Mouse (Mus musculus): ENCODE measurements around the gene Mustn1. TPM values are rescaled to one million over a fixed set of nuclear protein-coding genes. Genes with fewer than 3 reads are reported as not detected.

Gene Mustn1
- polyA plus RNA-seq, 1 experiment from 2014 or later = 2.0 TPM

GRCm38 (mm10) chr14:30861421-30862125, 17.4 kb upstream of the Mustn1 start:
- H3K27ac ChIP-seq (ENCODE audit: low read depth, low read length) = no peak overlapping the region
- H3K9me3 ChIP-seq (replicated peaks; ENCODE audit: control insufficient read depth, low read length) = no peaks in the 10 kb centered on the region
- no peak overlapping the region for H3K9ac ChIP-seq (ENCODE audit: low read depth, low read length)
- H3K4me1 ChIP-seq (ENCODE audit: control insufficient read depth, insufficient read depth, low read length) = peaks cover 5% of the 10 kb centered on the region; the same call in 1 of the 2 replicates
- WGBS (ENCODE audit: insufficient replicate concordance) = 55% methylated on average over 16 of the region's 16 CpGs
- no peaks in the 10 kb centered on the region; the same call in 1 of the 2 replicates for H3K36me3 ChIP-seq (ENCODE audit: control insufficient read depth, insufficient read depth, low read length)
- H3K4me2 ChIP-seq = no peak overlapping the region
- no peak for ATAC-seq (replicated peaks; ENCODE audit: insufficient number of reproducible peaks, low FRiP score, low TSS enrichment)
- no peaks in the 10 kb centered on the region for H3K27me3 ChIP-seq (ENCODE audit: control insufficient read depth, insufficient read depth, low read length)
- H3K4me3 ChIP-seq (ENCODE audit: low read depth, low read length) = no peak overlapping the region

- no peaks in the 10 kb centered on the region; the same call in 1 of the 2 replicates for H3K36me3 ChIP-seq (ENCODE audit: control insufficient read depth, insufficient read depth, low read length)
- H3K9ac ChIP-seq (ENCODE audit: low read depth, low read length) = no peak overlapping the region
- H3K4me1 ChIP-seq (ENCODE audit: control insufficient read depth, insufficient read depth, low read length) = no peaks in the 10 kb centered on the region
- 84% methylated on average over 9 of the region's 9 CpGs for WGBS (ENCODE audit: insufficient replicate concordance)
- H3K4me3 ChIP-seq (ENCODE audit: low read depth, low read length) = no peak overlapping the region
- no peaks in the 10 kb centered on the region for H3K9me3 ChIP-seq (replicated peaks; ENCODE audit: control insufficient read depth, low read length)
- no peaks in the 10 kb centered on the region for H3K27me3 ChIP-seq (ENCODE audit: control insufficient read depth, insufficient read depth, low read length)
- ATAC-seq (replicated peaks; ENCODE audit: insufficient number of reproducible peaks, low FRiP score, low TSS enrichment) = no peak
- no peak overlapping the region for H3K4me2 ChIP-seq
- no peak overlapping the region for H3K27ac ChIP-seq (ENCODE audit: low read depth, low read length)
Observed at GRCm38 (mm10) chr14:30862368-30862767, 16.6 kb upstream of the Mustn1 start.

GRCm38 (mm10) chr14:30865311-30865710, 13.7 kb upstream of the Mustn1 start:
- ATAC-seq (replicated peaks; ENCODE audit: insufficient number of reproducible peaks, low FRiP score, low TSS enrichment) = no peak
- 57% methylated on average over 3 of the region's 3 CpGs for WGBS (ENCODE audit: insufficient replicate concordance)

GRCm38 (mm10) chr14:30867042-30867441, 12.0 kb upstream of the Mustn1 start:
- H3K36me3 ChIP-seq (ENCODE audit: control insufficient read depth, insufficient read depth, low read length) = no peaks in the 10 kb centered on the region; the same call in 1 of the 2 replicates
- ATAC-seq (replicated peaks; ENCODE audit: insufficient number of reproducible peaks, low FRiP score, low TSS enrichment) = no peak
- H3K4me2 ChIP-seq = no peak overlapping the region
- H3K9me3 ChIP-seq (replicated peaks; ENCODE audit: control insufficient read depth, low read length) = no peaks in the 10 kb centered on the region
- H3K9ac ChIP-seq (ENCODE audit: low read depth, low read length) = no peak overlapping the region
- no peak overlapping the region for H3K4me3 ChIP-seq (ENCODE audit: low read depth, low read length)
- peaks cover 18% of the 10 kb centered on the region for H3K4me1 ChIP-seq (ENCODE audit: control insufficient read depth, insufficient read depth, low read length)
- 31% methylated on average over 5 of the region's 5 CpGs for WGBS (ENCODE audit: insufficient replicate concordance)
- H3K27me3 ChIP-seq (ENCODE audit: control insufficient read depth, insufficient read depth, low read length) = no peaks in the 10 kb centered on the region
- H3K27ac ChIP-seq (ENCODE audit: low read depth, low read length) = no peak overlapping the region

More at GRCm38 (mm10) chr14:30865311-30865710, 13.7 kb upstream of the Mustn1 start:
- no peak overlapping the region for H3K9ac ChIP-seq (ENCODE audit: low read depth, low read length)
- H3K4me2 ChIP-seq = no peak overlapping the region
- H3K27me3 ChIP-seq (ENCODE audit: control insufficient read depth, insufficient read depth, low read length) = no peaks in the 10 kb centered on the region
- no peaks in the 10 kb centered on the region for H3K9me3 ChIP-seq (replicated peaks; ENCODE audit: control insufficient read depth, low read length)
- no peaks in the 10 kb centered on the region; the same call in 1 of the 2 replicates for H3K36me3 ChIP-seq (ENCODE audit: control insufficient read depth, insufficient read depth, low read length)
- peaks cover 9% of the 10 kb centered on the region for H3K4me1 ChIP-seq (ENCODE audit: control insufficient read depth, insufficient read depth, low read length)
- no peak overlapping the region for H3K27ac ChIP-seq (ENCODE audit: low read depth, low read length)
- H3K4me3 ChIP-seq (ENCODE audit: low read depth, low read length) = no peak overlapping the region

- no peak overlapping the region for H3K9ac ChIP-seq (ENCODE audit: low read depth, low read length)
- 81% methylated on average over 10 of the region's 10 CpGs for WGBS (ENCODE audit: insufficient replicate concordance)
- H3K4me2 ChIP-seq = no peak overlapping the region
- H3K27me3 ChIP-seq (ENCODE audit: control insufficient read depth, insufficient read depth, low read length) = no peaks in the 10 kb centered on the region
- H3K27ac ChIP-seq (ENCODE audit: low read depth, low read length) = no peak overlapping the region
- no peaks in the 10 kb centered on the region for H3K9me3 ChIP-seq (replicated peaks; ENCODE audit: control insufficient read depth, low read length)
- peaks cover 21% of the 10 kb centered on the region for H3K4me1 ChIP-seq (ENCODE audit: control insufficient read depth, insufficient read depth, low read length)
- H3K4me3 ChIP-seq (ENCODE audit: low read depth, low read length) = no peak overlapping the region
- ATAC-seq (replicated peaks; ENCODE audit: insufficient number of reproducible peaks, low FRiP score, low TSS enrichment) = no peak
- H3K36me3 ChIP-seq (ENCODE audit: control insufficient read depth, insufficient read depth, low read length) = no peaks in the 10 kb centered on the region; the same call in 1 of the 2 replicates
Observed at GRCm38 (mm10) chr14:30868826-30869225, 10.2 kb upstream of the Mustn1 start.

- Histone ChIP-seq H3K36me3 (ENCODE audit: control insufficient read depth, insufficient read depth, low read length) (no peaks in the 10 kb centered on the region; the same call in 1 of the 2 replicates), H3K4me3 (ENCODE audit: low read depth, low read length) (no peak overlapping the region), H3K27me3 (ENCODE audit: control insufficient read depth, insufficient read depth, low read length) (no peaks in the 10 kb centered on the region), H3K4me1 (ENCODE audit: control insufficient read depth, insufficient read depth, low read length) (peaks cover 26% of the 10 kb centered on the region), H3K4me2 (no peak overlapping the region), H3K9me3 (replicated peaks; ENCODE audit: control insufficient read depth, low read length) (no peaks in the 10 kb centered on the region), H3K27ac (ENCODE audit: low read depth, low read length) (peak overlapping the region; percentile 70), H3K9ac (ENCODE audit: low read depth, low read length) (0 out of 2 replicates have a peak overlapping the region, but pooled peaks have one; percentile 39)
- 77% methylated on average over 8 of the region's 8 CpGs for WGBS (ENCODE audit: insufficient replicate concordance)
- ATAC-seq (replicated peaks; ENCODE audit: insufficient number of reproducible peaks, low FRiP score, low TSS enrichment) = no peak
Observed at GRCm38 (mm10) chr14:30869391-30869801, 9.6 kb upstream of the Mustn1 start.

- Histone ChIP-seq H3K4me2 (no peak overlapping the region), H3K4me1 (ENCODE audit: control insufficient read depth, insufficient read depth, low read length) (peaks cover 29% of the 10 kb centered on the region), H3K36me3 (ENCODE audit: control insufficient read depth, insufficient read depth, low read length) (no peaks in the 10 kb centered on the region), H3K27ac (ENCODE audit: low read depth, low read length) (peak overlapping the region; percentile 71), H3K4me3 (ENCODE audit: low read depth, low read length) (no peak overlapping the region), H3K9me3 (replicated peaks; ENCODE audit: control insufficient read depth, low read length) (no peaks in the 10 kb centered on the region), H3K27me3 (ENCODE audit: control insufficient read depth, insufficient read depth, low read length) (no peaks in the 10 kb centered on the region), H3K9ac (ENCODE audit: low read depth, low read length) (no peak overlapping the region)
- 62% methylated on average over 25 of the region's 25 CpGs for WGBS (ENCODE audit: insufficient replicate concordance)
- ATAC-seq (replicated peaks; ENCODE audit: insufficient number of reproducible peaks, low FRiP score, low TSS enrichment) = 0 out of 2 replicates have a peak, but pooled peaks have one; percentile 45
Observed at GRCm38 (mm10) chr14:30870206-30871147, 8.5 kb upstream of the Mustn1 start.

GRCm38 (mm10) chr14:30874095-30874700, 4.8 kb upstream of the Mustn1 start:
- WGBS (ENCODE audit: insufficient replicate concordance) = 53% methylated on average over 18 of the region's 18 CpGs
- peaks cover 32% of the 10 kb centered on the region for H3K4me1 ChIP-seq (ENCODE audit: control insufficient read depth, insufficient read depth, low read length)

More at GRCm38 (mm10) chr14:30874095-30874700, 4.8 kb upstream of the Mustn1 start:
- H3K36me3 ChIP-seq (ENCODE audit: control insufficient read depth, insufficient read depth, low read length) = no peaks in the 10 kb centered on the region
- no peak overlapping the region for H3K4me2 ChIP-seq
- H3K27me3 ChIP-seq (ENCODE audit: control insufficient read depth, insufficient read depth, low read length) = no peaks in the 10 kb centered on the region
- no peak for ATAC-seq (replicated peaks; ENCODE audit: insufficient number of reproducible peaks, low FRiP score, low TSS enrichment)
- no peak overlapping the region for H3K4me3 ChIP-seq (ENCODE audit: low read depth, low read length)
- no peak overlapping the region for H3K27ac ChIP-seq (ENCODE audit: low read depth, low read length)
- H3K9ac ChIP-seq (ENCODE audit: low read depth, low read length) = peak overlapping the region; percentile 24; the same call in 1 of the 2 replicates
- no peaks in the 10 kb centered on the region for H3K9me3 ChIP-seq (replicated peaks; ENCODE audit: control insufficient read depth, low read length)
